Mouse (Mus musculus): ENCODE results near the gene Fam219a.

Fam219a gene

GRCm38 (mm10) chr4:41502986-41503412, 66.3 kb downstream of the Fam219a start, which contains the start of gene AI464131:
TSS of gene AI464131 (minus strand) at chr4:41503076.
- DNase-seq: peak; percentile 99

GRCm38 (mm10) chr4:41502171-41502940, 67.0 kb downstream of the Fam219a start:
- peak; percentile 58 for DNase-seq

GRCm38 (mm10) chr4:41500787-41501186, 68.6 kb downstream of the Fam219a start:
- DNase-seq: no peak

- no peak for DNase-seq
Measured at GRCm38 (mm10) chr4:41499619-41500018, 69.7 kb downstream of the Fam219a start.

- no peak for DNase-seq
Measured at GRCm38 (mm10) chr4:41498921-41499391, 70.4 kb downstream of the Fam219a start.

- DNase-seq: no peak
Measured at GRCm38 (mm10) chr4:41497995-41498845, 71.1 kb downstream of the Fam219a start.

GRCm38 (mm10) chr4:41497579-41497978, 71.8 kb downstream of the Fam219a start:
- DNase-seq: no peak

GRCm38 (mm10) chr4:41497046-41497445, 72.3 kb downstream of the Fam219a start:
- no peak for DNase-seq

- peak; percentile 39 for DNase-seq
Measured at GRCm38 (mm10) chr4:41495850-41496249, 73.5 kb downstream of the Fam219a start.

GRCm38 (mm10) chr4:41495076-41495475, 74.3 kb downstream of the Fam219a start:
- no peak for DNase-seq

GRCm38 (mm10) chr4:41494378-41494777, 75.0 kb downstream of the Fam219a start:
- DNase-seq: no peak

- no peak for DNase-seq
Measured at GRCm38 (mm10) chr4:41493464-41494116, 75.7 kb downstream of the Fam219a start.

GRCm38 (mm10) chr4:41492951-41493350, 76.4 kb downstream of the Fam219a start:
- DNase-seq: no peak

- peak; percentile 75 for DNase-seq
Measured at GRCm38 (mm10) chr4:41481601-41482017, 87.7 kb downstream of the Fam219a start.

- DNase-seq: peak; percentile 59
Measured at GRCm38 (mm10) chr4:41480254-41480653, 89.1 kb downstream of the Fam219a start.

GRCm38 (mm10) chr4:41479456-41479804, 89.9 kb downstream of the Fam219a start:
- peak; percentile 42 for DNase-seq

- no peak for DNase-seq
Measured at GRCm38 (mm10) chr4:41478751-41479455, 90.4 kb downstream of the Fam219a start.

GRCm38 (mm10) chr4:41477648-41478160, 91.6 kb downstream of the Fam219a start:
- DNase-seq: no peak

GRCm38 (mm10) chr4:41471384-41471689, 98.0 kb downstream of the Fam219a start:
- DNase-seq: no peak

- no peak for DNase-seq
Measured at GRCm38 (mm10) chr4:41470684-41471383, 98.5 kb downstream of the Fam219a start.

GRCm38 (mm10) chr4:41470051-41470683, 99.2 kb downstream of the Fam219a start:
- no peak for DNase-seq
